Mouse (Mus musculus) monocyte, adult 5-6 weeks (primary cell): ENCODE results near the gene Atxn1. TPM values are rescaled to one million over a fixed set of nuclear protein-coding genes. Genes with fewer than 3 reads are reported as not detected.

Experiments used
- ATAC-seq: fragments of 153-309, 156-312 bp; replicated peaks from 2 replicates; pipeline ENCODE4 v1.8.0; 2017; ENCODE audit warnings: mild to moderate bottlenecking; ENCODE audit not compliant: low TSS enrichment, insufficient number of reproducible peaks, severe bottlenecking, poor library complexity, low FRiP score
- total RNA-seq: library from RNA; stranded (forward); fragments of 200-1000, 200-491, 200-594 nt; gene quantifications from 3 replicates; pipeline ENCODE4 v1.2.3, GENCODE M21; 2017

The Atxn1 gene
- total RNA-seq, 1 experiment from 2014 or later = 18.5 TPM

DNA sequence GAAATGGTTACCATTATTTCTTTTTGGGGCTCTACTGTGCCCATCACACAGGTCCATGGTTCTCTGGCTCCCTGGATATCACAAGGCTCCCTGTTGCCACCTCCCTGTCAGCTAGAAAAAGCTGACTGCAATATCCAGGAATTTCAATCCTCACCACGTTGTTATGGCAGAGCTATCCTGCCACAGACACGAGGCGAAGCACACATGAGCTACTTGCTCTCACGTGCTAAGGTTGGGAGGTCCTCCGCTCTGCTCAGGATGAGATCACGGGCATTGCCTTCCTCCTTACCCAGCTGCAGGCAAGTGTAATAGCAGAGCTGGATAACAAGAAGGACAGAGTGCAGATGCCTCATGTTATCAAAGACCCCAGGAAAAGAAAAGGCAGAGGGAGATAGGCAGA lies 232.2 kb downstream of the Atxn1 start:
- ATAC-seq = no peak

DNA sequence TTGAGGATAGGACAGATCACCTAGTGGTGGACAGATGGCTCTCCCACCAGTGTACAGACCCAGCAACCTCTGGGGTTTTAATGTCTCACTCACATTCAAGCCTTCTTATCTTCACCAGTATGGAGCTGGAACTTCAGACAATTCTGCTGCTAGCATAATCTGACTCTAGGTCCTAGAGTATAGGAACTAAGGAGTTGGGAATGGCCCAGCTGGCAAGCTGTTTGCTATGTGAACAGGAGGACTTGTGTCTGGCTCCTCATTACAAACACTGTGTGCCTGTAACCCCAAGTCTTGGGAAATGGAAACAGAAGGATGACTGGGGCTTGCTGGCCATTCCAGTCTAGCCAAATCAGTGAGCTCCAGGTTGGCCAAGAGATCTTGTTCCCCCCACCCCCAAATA lies 237.9 kb downstream of the Atxn1 start:
- no peak for ATAC-seq

DNA sequence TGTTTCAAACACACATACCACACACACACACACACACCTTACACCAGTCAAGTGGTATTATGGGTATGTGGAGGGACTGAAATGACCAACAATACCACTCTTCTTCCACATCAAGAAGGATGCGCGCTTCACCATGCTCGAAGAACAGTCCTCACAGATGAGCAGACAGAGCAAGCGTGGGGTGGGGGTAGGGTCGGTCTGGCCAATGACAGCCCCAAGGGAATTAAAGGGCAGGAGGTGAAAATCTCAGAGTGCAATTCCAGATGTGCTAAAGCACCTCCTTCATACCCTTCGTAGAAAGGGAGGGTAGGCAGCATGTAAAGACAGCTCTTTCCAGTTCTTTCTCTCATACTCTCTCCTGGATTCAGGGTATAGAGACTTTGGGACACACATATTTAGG lies 238.6 kb downstream of the Atxn1 start:
- ATAC-seq = no peak

DNA sequence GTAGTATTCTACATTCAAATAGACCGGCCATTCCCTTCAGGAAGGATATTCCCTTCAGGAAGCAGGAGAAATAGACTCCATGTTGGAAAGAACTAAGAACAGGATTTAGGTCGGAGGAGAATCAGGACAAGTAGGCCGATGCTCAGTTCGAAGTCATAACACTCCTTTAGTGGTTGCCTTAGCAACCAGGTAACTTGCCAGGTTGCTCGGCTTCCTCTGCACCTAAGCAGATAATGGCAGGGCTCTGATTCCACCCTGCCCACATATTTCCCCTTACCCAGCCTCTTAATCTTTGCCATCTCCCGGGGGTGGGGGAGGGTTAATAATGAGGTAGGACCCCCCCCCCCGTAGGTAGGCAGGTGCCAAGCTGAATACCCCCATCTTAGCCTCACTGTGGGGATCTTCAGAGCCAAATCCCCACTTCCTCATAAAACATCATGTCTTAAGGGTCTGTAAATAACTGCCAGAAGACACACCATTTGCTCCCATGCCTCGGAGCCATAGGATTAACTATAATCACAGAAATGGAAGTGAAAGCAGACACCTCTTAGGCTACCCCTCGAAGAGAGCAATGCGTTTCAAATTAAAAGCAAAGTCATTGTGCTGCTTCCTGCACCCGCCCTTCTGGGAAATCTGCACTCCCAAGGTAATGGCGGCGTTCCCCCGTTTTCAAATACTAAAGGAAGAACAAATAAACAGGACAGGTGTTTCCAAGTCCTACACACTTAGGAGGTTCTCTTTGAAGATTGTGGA lies 240.1 kb downstream of the Atxn1 start:
- ATAC-seq = no peak

DNA sequence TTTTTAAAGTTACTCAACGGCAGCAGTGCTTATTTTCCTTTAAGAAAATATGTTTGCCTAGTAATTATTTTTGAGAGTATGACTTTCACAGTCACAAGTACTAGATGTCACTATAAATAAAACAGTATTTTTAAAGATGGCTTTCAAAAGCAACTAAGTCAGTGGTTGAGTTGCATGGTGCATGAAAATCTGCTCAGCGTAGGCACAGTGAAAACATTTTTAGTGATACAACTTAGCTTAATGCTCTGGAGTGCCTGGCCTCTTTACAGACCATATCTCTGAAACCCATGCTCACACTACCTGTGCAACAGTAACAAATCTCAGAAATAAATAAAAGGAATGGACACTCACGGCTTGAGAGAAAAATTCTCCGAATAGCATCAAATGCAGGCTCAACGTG lies 241.9 kb downstream of the Atxn1 start:
- no peak for ATAC-seq

DNA sequence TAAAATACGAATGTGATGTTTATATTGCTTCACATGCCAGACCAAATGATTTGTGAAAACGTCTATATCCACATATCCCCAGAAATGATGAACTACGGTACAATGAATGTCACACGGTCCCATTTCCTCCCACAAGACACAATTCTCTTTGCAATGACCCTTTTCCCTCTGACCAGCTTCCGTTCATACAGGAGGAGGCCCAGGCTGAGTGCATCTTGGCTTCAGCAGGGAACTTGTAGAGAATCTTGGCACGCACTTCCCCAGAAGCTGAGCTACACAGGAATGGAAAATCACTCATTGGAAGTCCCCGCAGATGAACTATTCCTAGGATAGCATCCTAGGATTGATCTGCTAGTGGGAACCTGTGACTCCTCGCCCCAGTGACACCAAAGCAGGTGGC lies 243.2 kb downstream of the Atxn1 start:
- ATAC-seq = no peak

DNA sequence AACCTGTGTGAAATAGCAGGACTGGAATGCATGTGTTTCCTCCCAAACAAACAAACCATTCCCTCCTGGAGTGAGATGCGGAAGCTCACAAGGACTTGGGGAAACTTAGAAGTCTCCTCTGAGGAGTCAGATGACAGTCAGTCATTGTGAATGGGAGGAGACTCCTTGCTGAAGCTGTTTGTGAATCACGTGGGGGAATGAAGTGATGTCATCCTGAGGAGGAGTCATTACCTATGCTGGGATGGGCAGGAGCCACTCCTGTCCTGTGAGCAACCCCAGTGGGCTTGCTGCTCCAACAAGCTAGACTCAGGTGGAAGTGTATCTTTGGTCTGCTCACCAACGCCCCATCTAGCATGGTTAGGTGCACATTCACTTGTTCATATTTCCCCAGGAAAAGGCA lies 246.0 kb downstream of the Atxn1 start:
- no peak for ATAC-seq

DNA sequence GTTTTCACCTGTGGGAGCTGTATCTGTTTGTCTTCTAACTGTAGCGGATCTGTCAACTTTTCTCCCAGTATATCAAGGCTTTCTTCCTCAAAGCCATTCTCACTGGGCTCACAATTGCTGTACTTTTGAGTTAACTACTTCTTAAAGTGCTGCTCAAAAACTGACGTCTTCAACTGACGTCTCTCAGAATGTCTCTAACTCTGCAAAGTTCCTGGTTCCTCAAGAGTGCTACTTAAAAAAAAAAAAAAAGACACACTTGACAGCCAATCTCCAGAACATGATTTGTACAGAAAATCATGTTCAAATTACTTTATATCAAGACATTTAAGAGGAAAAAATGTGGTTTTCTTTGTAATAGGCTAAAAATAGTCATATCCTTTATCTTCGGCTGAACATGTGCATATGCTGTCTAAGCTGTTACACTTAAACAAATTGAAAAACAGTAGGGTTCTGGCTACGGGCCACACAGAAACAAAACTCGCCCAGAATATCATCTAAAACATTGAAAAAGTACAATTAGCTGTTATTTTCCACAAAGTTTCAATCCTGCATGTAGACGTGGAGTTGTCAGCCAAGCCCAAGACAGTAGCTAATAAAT lies 249.1 kb downstream of the Atxn1 start:
- ATAC-seq = no peak

DNA sequence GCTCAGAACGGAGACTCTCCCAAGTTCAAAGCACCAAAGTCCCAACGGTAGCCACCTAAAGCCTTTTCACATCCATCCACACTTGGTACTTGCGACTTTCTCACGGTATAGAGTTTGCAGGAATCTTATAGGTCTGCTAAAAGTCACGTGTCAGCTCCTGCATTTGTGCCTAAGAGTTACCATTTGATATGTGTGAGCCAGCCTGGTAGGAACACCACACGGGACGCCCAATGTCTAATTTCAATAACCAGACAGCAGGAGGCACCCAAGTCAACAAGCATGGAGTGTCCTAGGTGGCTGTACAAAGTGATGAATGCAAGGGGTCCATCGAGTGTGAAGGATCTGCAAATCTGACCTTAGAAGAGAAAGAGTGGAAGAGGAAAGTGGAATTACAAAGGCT lies 254.8 kb downstream of the Atxn1 start:
- ATAC-seq = no peak

DNA sequence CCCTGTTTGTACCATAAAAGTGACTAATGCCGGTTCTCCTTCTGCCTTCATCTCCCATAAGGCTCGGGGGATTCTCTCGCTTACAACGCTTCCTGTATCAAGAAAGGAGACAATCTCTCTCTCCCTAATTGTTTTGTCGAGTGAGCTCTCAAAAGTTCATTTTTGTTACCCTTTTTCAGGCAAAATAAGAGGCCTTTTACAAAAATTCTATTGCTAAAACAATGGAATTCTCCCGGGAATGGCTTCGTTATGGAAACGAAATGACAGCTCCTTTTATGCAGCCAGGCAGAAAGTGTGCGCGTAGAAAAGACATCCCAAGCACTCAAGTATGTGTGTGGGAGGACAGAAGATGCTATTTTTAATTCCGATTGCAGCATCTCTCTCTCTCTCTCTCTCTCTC lies 255.4 kb downstream of the Atxn1 start:
- no peak for ATAC-seq

DNA sequence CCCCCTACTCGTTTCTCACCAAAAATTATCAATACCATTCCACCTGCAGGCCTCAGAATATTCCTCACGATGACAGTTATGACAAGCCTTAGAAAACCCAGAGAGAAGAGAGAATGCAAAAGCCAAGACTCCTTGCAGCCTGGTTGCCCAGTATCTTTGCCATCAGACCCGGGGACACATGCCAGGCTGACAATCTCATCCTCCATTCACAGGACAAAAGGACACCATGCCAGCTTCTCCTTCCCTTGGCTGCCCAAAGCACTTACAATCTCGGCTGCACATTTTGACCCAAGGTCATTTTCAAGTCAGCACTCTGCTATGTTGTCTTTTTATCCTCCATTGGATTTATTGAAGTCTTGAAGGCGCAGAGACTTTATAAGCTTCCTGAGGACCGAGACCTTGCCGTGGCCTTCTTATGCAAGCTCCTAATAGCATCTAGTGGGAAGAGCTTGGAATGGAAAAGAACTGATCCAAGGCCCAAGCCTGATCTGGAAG lies 263.5 kb downstream of the Atxn1 start:
- ATAC-seq = no peak

DNA sequence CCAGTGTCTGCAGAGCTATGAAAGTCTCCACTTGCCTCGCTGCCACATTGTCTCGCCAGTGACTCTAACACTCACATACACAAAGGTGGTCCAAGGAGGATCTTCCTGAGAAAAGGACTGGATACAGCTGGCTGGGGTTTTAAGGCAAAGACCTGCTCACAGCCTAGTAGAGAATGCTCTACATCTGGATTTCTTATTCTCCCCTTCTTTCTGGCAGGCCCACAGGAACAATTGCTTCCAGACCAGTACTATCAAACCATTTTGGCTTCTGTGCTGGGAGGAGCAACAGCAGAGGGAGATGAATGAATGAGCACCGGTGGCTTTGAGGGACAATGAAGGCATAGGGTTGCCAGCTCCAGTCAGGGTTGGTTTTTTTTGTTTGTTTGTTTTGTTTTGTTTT lies 265.8 kb downstream of the Atxn1 start:
- no peak for ATAC-seq

DNA sequence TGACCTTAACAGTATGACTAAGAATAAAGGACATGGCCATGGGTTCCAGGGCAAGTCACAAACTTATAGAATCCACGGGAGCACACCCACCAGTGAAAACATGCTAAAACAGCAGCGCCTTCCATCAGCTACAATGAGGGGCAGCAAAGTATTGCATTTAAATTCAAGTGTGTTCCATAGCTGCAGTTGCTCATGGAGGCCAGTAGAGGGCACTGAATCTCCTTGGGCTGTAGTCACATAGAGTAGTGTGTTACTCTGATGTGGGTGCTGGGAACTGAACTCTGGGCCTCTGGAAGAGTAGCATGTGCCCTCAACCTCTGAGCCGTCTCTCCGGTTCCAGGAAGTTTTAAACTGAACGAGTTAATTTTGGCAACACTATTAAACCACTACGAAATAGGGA lies 268.8 kb downstream of the Atxn1 start:
- ATAC-seq = no peak

DNA sequence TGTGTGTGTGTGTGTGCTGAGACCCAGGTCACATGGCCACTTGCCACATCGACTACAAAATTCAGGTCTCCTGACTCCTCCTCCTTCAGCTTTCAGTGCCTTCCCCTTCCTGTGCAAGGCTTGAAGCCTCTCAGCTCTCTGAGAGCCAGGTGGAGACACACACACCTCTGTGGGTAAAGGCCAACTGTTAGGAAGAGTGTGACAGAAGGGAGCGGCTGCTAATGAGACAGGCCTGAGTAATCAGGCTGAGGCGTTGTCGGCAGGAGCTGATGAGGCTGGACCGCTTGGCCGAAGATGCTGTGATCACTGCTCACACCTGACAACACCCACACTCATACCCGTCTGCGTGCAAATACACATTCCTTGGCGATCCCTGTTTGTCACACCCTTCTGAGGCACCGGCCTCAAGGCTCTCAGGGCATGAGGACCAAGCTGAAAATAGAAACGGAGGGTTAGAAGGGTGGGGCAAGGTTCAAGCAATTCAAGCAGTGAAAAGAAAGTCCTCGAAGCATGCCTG lies 269.8 kb downstream of the Atxn1 start:
- no peak for ATAC-seq

DNA sequence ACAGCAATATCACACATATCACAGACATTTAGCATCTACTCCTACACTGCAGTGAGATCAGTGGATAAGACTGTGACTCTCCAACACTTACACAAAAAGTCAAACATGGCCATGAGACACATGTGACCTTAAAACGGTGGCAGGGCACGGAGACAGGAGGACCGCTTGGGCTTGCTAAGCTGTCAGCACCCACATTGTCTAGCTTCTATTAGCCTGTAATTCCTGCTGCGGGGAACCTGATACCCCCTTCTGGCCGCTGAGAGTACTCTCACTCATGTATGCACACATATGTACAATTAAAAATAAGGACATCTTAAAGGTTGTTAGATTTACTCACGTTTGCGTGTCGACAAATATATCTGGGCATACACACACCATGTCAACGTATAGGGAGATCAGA lies 270.9 kb downstream of the Atxn1 start:
- ATAC-seq = 0 out of 2 replicates have a peak, but pooled peaks have one; percentile 22

DNA sequence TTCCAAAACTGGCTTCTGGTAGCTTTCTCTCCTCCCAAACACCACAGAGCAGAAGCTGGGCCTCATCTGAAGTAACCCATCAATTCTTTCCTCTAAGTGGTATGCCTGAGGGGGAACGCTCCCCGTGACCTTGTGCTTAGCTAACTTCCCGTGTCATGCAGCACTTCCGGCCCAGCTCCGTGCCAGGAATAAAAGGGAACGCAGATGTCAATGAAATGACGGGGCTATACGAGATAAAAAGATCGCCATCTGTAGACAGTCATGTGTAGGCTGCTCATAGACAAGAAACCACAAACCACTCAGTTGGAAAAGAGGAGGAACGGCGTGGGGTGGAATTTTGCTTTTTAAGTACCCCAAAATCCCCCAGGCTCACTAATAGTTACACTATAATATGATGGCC lies 271.3 kb downstream of the Atxn1 start:
- ATAC-seq = no peak

DNA sequence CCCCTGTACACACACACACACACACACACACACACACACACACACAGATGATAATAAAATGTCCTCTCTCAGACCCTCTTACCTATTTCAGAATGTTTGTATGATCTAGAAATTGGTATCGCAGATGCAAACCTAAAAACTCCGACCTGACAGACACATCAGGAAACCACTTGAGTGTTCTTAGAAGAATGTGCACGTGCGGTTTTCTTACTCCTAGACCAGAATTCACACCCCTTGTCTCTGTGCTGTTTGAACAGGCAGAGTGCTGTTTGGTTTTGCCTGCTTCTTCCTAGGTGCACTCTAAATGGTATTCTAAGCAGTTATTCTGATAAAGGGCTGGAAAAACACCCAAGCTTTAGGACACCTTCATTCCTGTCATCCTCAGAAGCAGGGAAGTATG lies 271.7 kb downstream of the Atxn1 start:
- ATAC-seq = no peak

DNA sequence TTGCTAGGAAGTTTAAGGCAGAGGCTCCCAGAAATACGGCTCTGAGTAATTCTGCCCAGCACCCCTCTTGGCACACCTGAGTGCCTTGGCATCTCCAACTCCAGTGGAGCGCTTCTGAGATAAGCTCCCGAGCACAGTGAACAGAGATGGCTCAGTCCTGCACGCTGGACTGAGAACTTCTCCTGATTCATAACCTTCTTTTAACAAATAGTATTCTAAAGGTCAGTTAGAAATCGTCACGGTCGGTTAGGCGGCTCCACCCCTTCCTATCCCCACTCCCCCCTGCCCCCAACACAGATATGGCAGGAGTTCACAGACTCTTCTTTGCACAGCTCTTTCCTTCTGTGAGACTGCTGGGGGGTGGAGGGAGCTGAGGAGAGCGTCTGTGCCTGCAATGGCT lies 272.4 kb downstream of the Atxn1 start:
- no peak for ATAC-seq

DNA sequence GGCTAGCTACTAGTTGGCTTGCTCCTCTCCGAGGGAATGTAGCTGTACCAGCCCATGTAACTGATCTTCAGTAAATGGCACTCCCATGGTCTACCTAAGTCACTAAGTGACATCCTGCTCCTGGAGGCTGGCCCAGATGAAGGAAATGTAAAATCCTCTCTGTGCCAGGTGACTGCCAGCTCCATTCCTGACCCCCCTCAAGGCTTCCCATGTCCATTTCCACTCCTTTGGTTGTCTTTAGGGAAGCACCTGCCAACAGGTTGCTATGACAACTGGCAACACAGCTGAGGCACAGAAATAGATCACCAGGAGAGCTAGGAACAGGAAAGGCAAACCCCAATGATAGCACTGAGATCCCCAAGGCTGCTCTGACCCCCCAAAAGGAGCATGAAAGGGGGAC lies 274.4 kb downstream of the Atxn1 start:
- ATAC-seq = no peak

DNA sequence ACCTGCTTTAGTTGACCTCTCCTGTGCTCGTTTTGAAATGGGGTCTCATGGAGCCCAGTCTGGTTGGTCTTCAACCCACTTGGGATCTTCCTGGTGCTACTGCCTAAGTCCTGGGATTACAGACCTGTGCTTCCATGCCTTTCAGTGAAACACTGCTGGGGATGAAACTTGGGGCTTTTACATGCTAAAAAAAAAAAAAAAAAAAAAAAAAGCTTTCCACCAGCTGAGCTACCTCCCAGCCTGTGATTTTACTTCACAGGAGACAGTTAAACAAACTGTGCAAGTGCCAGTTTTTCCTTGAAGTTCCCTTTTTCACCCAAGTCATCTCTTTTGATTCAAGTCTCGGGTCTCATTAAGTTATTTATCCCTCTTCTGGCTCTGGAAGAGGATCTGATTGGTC lies 275.9 kb downstream of the Atxn1 start:
- ATAC-seq = no peak
